Mouse (Mus musculus): ENCODE results near the gene Gnb2. TPM values are rescaled to one million over a fixed set of nuclear protein-coding genes. Genes with fewer than 3 reads are reported as not detected.

The Gnb2 gene
- polyA plus RNA-seq, 1 experiment from 2014 or later: 125 TPM

- peak overlapping the region; percentile 93 for H3K27ac ChIP-seq (ENCODE audit: low read length)
- H3K4me2 ChIP-seq (ENCODE audit: low read depth, low read length): peak overlapping the region; percentile 82
- H3K27me3 ChIP-seq (ENCODE audit: control insufficient read depth, insufficient read depth, low read depth, low read length): no peaks in the 10 kb centered on the region
- peak overlapping the region; percentile 89 for H3K4me3 ChIP-seq (ENCODE audit: low read depth, low read length)
- no peaks in the 10 kb centered on the region for H3K9me3 ChIP-seq (replicated peaks; ENCODE audit: control insufficient read depth, low read length)
- peak overlapping the region; percentile 64 for H3K9ac ChIP-seq (ENCODE audit: low read depth, low read length)
- ATAC-seq (ENCODE audit: low read depth): peak; percentile 82
- H3K36me3 ChIP-seq (ENCODE audit: control insufficient read depth, insufficient read depth): no peaks in the 10 kb centered on the region
- under 1% methylated on average over 30 of the region's 30 CpGs for WGBS (ENCODE audit: insufficient replicate concordance)
- peaks cover 18% of the 10 kb centered on the region for H3K4me1 ChIP-seq (ENCODE audit: control insufficient read depth, low read depth, low read length)
Measured at GRCm38 (mm10) chr5:137502667-137503110, 30.6 kb downstream of the Gnb2 start.

- 2% methylated on average over 64 of the region's 64 CpGs for WGBS (ENCODE audit: insufficient replicate concordance)
- H3K27me3 ChIP-seq (ENCODE audit: control insufficient read depth, insufficient read depth, low read depth, low read length): no peaks in the 10 kb centered on the region
- peaks cover 18% of the 10 kb centered on the region for H3K4me1 ChIP-seq (ENCODE audit: control insufficient read depth, low read depth, low read length)
- peak within 1 kb of the TSS; percentile 89 for H3K4me3 ChIP-seq (ENCODE audit: low read depth, low read length)
- H3K9ac ChIP-seq (ENCODE audit: low read depth, low read length): peak within 1 kb of the TSS; percentile 84
- H3K27ac ChIP-seq (ENCODE audit: low read length): peak within 1 kb of the TSS; percentile 94
- no peaks in the 10 kb centered on the region for H3K36me3 ChIP-seq (ENCODE audit: control insufficient read depth, insufficient read depth)
- ATAC-seq (ENCODE audit: low read depth): peak; percentile 90
- H3K9me3 ChIP-seq (replicated peaks; ENCODE audit: control insufficient read depth, low read length): no peaks in the 10 kb centered on the region
- H3K4me2 ChIP-seq (ENCODE audit: low read depth, low read length): peak within 1 kb of the TSS; percentile 82
Measured at GRCm38 (mm10) chr5:137501709-137502666, 31.3 kb downstream of the Gnb2 start, which contains the start of gene Pop7. TSS of gene Pop7 (minus strand) at chr5:137502518.

DNA sequence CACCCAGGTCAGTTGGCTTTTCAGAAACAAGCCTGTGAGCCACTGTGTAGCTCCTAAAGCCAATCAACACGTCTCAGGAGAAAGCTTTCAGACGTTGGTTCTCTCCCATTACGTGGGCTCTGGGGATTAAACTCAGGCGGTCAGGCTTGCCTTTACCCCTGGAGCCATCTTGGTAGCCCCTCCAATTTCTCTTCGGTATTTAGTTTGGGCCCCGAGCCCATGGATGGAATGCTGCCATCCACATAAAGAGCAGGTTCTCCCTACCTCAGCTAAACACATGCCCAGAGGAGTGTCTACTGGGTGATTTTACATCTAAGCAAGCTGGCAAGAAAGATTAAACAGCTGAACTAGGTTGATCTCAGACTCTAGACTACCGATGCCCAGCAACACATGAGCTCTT lies 33.1 kb downstream of the Gnb2 start:
- Histone ChIP-seq H3K36me3 (ENCODE audit: control insufficient read depth, insufficient read depth) (no peaks in the 10 kb centered on the region), H3K27ac (ENCODE audit: low read length) (no peak overlapping the region), H3K9ac (ENCODE audit: low read depth, low read length) (no peak overlapping the region), H3K4me2 (ENCODE audit: low read depth, low read length) (no peak overlapping the region), H3K4me1 (ENCODE audit: control insufficient read depth, low read depth, low read length) (peaks cover 18% of the 10 kb centered on the region), H3K4me3 (ENCODE audit: low read depth, low read length) (no peak overlapping the region), H3K9me3 (replicated peaks; ENCODE audit: control insufficient read depth, low read length) (no peaks in the 10 kb centered on the region), H3K27me3 (ENCODE audit: control insufficient read depth, insufficient read depth, low read depth, low read length) (no peaks in the 10 kb centered on the region)
- 74% methylated on average over 7 of the region's 7 CpGs for WGBS (ENCODE audit: insufficient replicate concordance)
- ATAC-seq (ENCODE audit: low read depth): no peak

DNA sequence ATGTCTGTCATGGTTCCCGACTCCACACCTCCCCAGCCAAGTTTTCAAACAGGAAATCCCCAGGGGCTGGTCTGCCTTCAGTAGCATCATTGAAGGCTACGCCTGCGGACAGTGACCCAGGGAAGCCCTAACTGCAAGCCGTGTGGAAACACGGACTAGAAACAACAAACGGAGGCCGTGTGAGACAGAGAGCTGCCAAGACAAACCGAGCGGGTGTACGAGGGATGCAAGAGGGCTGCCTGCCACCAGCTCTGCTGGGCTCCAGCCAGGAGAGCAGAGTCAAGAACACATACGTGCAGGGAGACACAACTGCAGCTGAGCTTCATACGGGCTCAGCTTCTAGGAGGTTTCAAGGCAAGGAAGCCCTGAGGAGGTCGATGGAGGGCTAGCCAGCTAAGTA lies 39.5 kb downstream of the Gnb2 start:
- Histone ChIP-seq H3K4me3 (ENCODE audit: low read depth, low read length) (no peak overlapping the region), H3K27ac (ENCODE audit: low read length) (no peak overlapping the region), H3K27me3 (ENCODE audit: control insufficient read depth, insufficient read depth, low read depth, low read length) (no peaks in the 10 kb centered on the region), H3K36me3 (ENCODE audit: control insufficient read depth, insufficient read depth) (no peaks in the 10 kb centered on the region), H3K4me2 (ENCODE audit: low read depth, low read length) (no peak overlapping the region), H3K9me3 (replicated peaks; ENCODE audit: control insufficient read depth, low read length) (no peaks in the 10 kb centered on the region), H3K4me1 (ENCODE audit: control insufficient read depth, low read depth, low read length) (no peaks in the 10 kb centered on the region), H3K9ac (ENCODE audit: low read depth, low read length) (no peak overlapping the region)
- WGBS (ENCODE audit: insufficient replicate concordance): 73% methylated on average over 13 of the region's 13 CpGs
- no peak for ATAC-seq (ENCODE audit: low read depth)

DNA sequence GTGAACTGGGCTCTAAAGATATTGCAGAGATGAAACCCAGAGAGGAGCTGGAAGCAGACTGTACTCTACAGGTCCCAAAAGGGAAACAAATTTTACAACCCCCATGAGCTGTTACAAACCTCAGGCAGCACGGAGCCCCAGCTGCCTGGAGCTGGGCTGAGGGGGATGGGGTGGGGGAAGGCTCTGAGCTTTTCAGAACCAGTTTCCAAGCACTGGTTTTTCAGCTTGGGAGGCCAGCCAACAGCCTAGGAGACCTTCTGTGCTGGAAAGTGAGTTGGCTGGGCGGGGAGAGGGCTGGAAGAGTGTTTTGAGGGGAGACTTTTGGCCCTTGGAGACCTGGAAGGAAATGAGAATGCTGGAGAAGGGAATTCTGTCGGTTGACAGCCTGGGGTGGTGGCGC lies 41.8 kb downstream of the Gnb2 start:
- H3K36me3 ChIP-seq (ENCODE audit: control insufficient read depth, insufficient read depth): no peaks in the 10 kb centered on the region
- no peaks in the 10 kb centered on the region for H3K4me1 ChIP-seq (ENCODE audit: control insufficient read depth, low read depth, low read length)
- no peaks in the 10 kb centered on the region for H3K27me3 ChIP-seq (ENCODE audit: control insufficient read depth, insufficient read depth, low read depth, low read length)
- H3K27ac ChIP-seq (ENCODE audit: low read length): no peak overlapping the region
- H3K4me3 ChIP-seq (ENCODE audit: low read depth, low read length): no peak overlapping the region
- no peak overlapping the region for H3K9ac ChIP-seq (ENCODE audit: low read depth, low read length)
- H3K4me2 ChIP-seq (ENCODE audit: low read depth, low read length): no peak overlapping the region
- no peaks in the 10 kb centered on the region for H3K9me3 ChIP-seq (replicated peaks; ENCODE audit: control insufficient read depth, low read length)
- ATAC-seq (ENCODE audit: low read depth): no peak
- WGBS (ENCODE audit: insufficient replicate concordance): 46% methylated on average over 4 of the region's 4 CpGs

DNA sequence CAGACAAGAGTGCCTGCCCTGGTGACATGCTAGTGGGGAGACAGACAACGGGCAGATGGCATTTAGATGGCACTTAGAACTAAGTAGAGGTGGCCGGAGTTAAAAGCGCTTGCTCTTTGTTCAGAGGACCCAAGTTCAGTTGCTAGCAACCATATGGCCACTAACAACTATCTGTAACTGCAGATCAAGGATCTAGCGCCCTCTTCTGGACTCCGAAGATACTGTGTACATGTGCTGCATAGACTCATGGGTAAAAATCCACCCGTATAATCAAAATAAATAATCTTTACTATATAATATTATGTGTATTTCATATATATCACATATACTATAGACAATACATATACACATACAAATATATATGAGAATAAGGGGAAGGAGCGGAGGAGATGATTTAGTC lies 45.7 kb downstream of the Gnb2 start:
- no peaks in the 10 kb centered on the region for H3K36me3 ChIP-seq (ENCODE audit: control insufficient read depth, insufficient read depth)
- no peak overlapping the region for H3K4me2 ChIP-seq (ENCODE audit: low read depth, low read length)
- ATAC-seq (ENCODE audit: low read depth): no peak
- no peak overlapping the region for H3K9ac ChIP-seq (ENCODE audit: low read depth, low read length)
- H3K4me3 ChIP-seq (ENCODE audit: low read depth, low read length): no peak overlapping the region
- H3K9me3 ChIP-seq (replicated peaks; ENCODE audit: control insufficient read depth, low read length): no peaks in the 10 kb centered on the region
- 72% methylated on average over 7 of the region's 7 CpGs for WGBS (ENCODE audit: insufficient replicate concordance)
- H3K27ac ChIP-seq (ENCODE audit: low read length): no peak overlapping the region
- H3K27me3 ChIP-seq (ENCODE audit: control insufficient read depth, insufficient read depth, low read depth, low read length): peaks cover 15% of the 10 kb centered on the region
- H3K4me1 ChIP-seq (ENCODE audit: control insufficient read depth, low read depth, low read length): no peaks in the 10 kb centered on the region

DNA sequence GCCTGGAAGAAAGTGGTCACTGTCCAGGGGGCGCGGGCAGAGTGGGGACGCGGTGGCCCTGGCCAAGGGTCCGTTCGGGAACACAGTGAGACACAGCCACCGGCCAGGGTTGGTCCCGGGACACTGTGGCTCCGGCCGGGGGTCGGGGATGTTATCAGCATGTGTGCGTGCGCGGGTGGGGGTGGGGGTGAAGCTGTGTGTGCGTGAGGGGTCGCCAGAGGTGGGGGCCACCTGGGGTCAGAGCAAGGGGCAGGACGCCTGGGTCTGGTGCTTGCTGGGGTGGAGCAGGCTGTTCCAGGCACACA lies 47.5 kb downstream of the Gnb2 start:
- Histone ChIP-seq H3K27me3 (ENCODE audit: control insufficient read depth, insufficient read depth, low read depth, low read length) (peaks cover 15% of the 10 kb centered on the region), H3K4me1 (ENCODE audit: control insufficient read depth, low read depth, low read length) (no peaks in the 10 kb centered on the region), H3K9me3 (replicated peaks; ENCODE audit: control insufficient read depth, low read length) (no peaks in the 10 kb centered on the region), H3K4me3 (ENCODE audit: low read depth, low read length) (peak overlapping the region; percentile 49), H3K4me2 (ENCODE audit: low read depth, low read length) (peak overlapping the region; percentile 41), H3K9ac (ENCODE audit: low read depth, low read length) (peak overlapping the region; percentile 37; the same call in 1 of the 2 replicates), H3K36me3 (ENCODE audit: control insufficient read depth, insufficient read depth) (no peaks in the 10 kb centered on the region), H3K27ac (ENCODE audit: low read length) (no peak overlapping the region)
- ATAC-seq (ENCODE audit: low read depth): no peak
- WGBS (ENCODE audit: insufficient replicate concordance): 7% methylated on average over 17 of the region's 17 CpGs

DNA sequence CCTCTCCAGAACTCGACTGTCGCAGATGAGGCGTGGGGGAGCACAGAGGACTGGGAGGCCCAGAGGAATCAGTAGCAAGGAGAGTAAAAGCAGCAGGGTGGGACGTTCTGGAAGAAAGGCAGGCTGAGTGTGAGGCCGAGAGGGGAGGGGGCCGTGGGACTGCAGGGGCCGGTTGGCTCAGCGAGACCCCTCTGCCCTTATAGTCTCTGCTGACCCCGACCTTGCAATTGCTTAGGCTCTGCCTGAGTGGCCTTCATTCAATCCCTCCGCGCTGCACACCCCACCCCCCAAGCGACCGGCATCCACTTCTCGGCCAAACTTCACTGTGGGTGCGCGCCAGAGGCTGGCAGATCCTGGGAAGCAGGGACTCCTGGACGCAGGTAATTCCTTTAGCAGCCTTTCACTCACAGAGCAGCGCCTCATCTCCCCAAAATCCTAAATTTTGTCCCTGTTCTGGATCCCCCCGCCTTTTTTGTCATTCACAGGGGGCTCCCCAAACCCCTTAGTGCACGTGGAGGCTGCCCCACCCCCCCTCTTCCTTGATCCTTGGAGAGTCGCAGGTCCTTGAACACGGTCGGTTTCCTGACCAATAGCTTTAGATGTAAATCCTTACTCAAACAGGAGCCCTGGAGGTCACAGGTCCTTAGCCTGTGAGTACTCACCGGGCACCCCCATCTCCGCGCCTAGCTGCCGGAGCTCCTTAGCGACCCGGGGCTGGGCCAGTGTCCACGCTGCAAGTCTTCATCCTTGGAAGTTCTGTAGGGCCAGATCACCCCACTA lies 48.0 kb downstream of the Gnb2 start:
- Histone ChIP-seq H3K27me3 (ENCODE audit: control insufficient read depth, insufficient read depth, low read depth, low read length) (peaks cover 15% of the 10 kb centered on the region), H3K36me3 (ENCODE audit: control insufficient read depth, insufficient read depth) (no peaks in the 10 kb centered on the region), H3K9ac (ENCODE audit: low read depth, low read length) (peak overlapping the region; percentile 37; the same call in 1 of the 2 replicates), H3K9me3 (replicated peaks; ENCODE audit: control insufficient read depth, low read length) (no peaks in the 10 kb centered on the region), H3K4me2 (ENCODE audit: low read depth, low read length) (peak overlapping the region; percentile 41), H3K4me1 (ENCODE audit: control insufficient read depth, low read depth, low read length) (no peaks in the 10 kb centered on the region), H3K4me3 (ENCODE audit: low read depth, low read length) (peak overlapping the region; percentile 49), H3K27ac (ENCODE audit: low read length) (no peak overlapping the region)
- no peak for ATAC-seq (ENCODE audit: low read depth)
- 16% methylated on average over 30 of the region's 30 CpGs for WGBS (ENCODE audit: insufficient replicate concordance)

DNA sequence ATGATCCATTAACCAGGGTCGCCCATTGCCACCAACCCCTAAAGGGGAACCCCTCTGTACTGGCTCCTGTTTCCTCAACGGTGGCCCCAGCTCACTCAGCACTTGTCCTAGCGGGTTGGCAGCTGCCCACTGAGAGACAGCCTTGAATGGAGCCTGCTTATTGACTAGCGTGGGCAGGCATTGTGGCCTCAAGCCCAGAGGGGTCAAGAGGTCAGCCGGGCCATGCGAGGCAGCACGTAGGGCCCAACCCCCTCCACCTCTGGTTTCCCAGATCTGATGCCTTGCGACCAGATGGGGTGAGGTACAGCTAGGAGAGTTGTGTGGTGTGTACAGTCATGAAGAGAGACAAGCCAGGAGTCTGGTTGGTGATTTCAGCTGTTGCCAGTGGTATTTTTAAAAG lies 51.4 kb downstream of the Gnb2 start:
- Histone ChIP-seq H3K4me3 (ENCODE audit: low read depth, low read length) (no peak overlapping the region), H3K27me3 (ENCODE audit: control insufficient read depth, insufficient read depth, low read depth, low read length) (peaks cover 15% of the 10 kb centered on the region), H3K9me3 (replicated peaks; ENCODE audit: control insufficient read depth, low read length) (no peaks in the 10 kb centered on the region), H3K27ac (ENCODE audit: low read length) (peak overlapping the region; percentile 69), H3K4me1 (ENCODE audit: control insufficient read depth, low read depth, low read length) (no peaks in the 10 kb centered on the region), H3K36me3 (ENCODE audit: control insufficient read depth, insufficient read depth) (no peaks in the 10 kb centered on the region), H3K9ac (ENCODE audit: low read depth, low read length) (no peak overlapping the region), H3K4me2 (ENCODE audit: low read depth, low read length) (no peak overlapping the region)
- ATAC-seq (ENCODE audit: low read depth): peak; percentile 86
- 43% methylated on average over 8 of the region's 8 CpGs for WGBS (ENCODE audit: insufficient replicate concordance)
